Mouse (Mus musculus) erythroblast, embryonic 14.5 days (primary cell): ENCODE results near the gene Zrsr2.

ENCODE experiments used
- GATA1 ChIP-seq: IDR thresholded peaks from 2 replicates; pipeline ENCODE4 v1.6.1; 2012; ENCODE audit warnings: low read length, inconsistent platforms, mixed read lengths
- TAL1 ChIP-seq: IDR thresholded peaks from 3 replicates; pipeline ENCODE4 v1.6.1; 2012; ENCODE audit warnings: low read length, inconsistent platforms, mixed read lengths

DNA sequence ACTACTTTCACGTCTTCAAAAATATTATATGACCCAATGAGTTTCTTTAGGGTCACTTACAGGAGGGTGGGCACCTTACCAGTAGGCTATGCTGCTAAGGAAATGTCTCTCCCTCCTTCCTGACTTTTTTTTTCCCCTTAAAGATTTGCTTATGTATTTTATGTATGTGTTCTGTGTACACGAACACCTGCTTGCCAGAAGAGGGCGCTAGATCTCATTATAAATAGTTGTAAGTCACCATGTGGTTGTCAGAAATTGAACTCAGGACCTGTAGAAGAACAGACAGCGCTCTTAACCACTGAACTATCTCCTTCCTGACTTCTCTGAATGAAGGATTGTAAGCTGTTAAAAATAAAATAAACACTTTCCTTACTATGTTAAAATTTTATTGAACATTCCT lies 23.0 kb upstream of the Zrsr2 start:
- TF ChIP-seq GATA1 (no peak), TAL1 (no peak)
